Mouse (Mus musculus) urinary bladder, adult 2 months (tissue): ENCODE measurements at regions not wholly inside any gene's neighbourhood (a gene's known extent, or its start where the extent isn't known, plus 50 kb on each side); places are given as distances from the start of the nearest gene placed in this dataset.

Experiments
- DNase-seq: peaks from one replicate; pipeline ENCODE4 v3.0.0; 2022; ENCODE audit warnings: low spot score

GRCm38 (mm10) chr4:137101169-137101568 is 52.6 kb upstream of the Zbtb40 start:
- no peak for DNase-seq

GRCm38 (mm10) chr4:137100756-137101155 is 52.2 kb upstream of the Zbtb40 start:
- DNase-seq, result no peak
